Mouse (Mus musculus) gastrocnemius, adult 18-20 months (tissue): ENCODE data around the gene Cldnd2. TPM values are rescaled to one million over a fixed set of nuclear protein-coding genes. Genes with fewer than 3 reads are reported as not detected.

Experiments used
- microRNA-seq: library from miRNA; unstranded; fragments of <30 nt; microRNA quantifications from one replicate; pipeline ENCODE4 v1.2.0, GENCODE M21; 2021
- total RNA-seq, 2 experiments: library from RNA; stranded (reverse); gene quantifications; 2 replicates each; pipeline ENCODE4 v1.2.3; 2021

Gene Cldnd2
- total RNA-seq, 2 experiments from 2014 or later: not detected

Small RNA genes lying within 50 kb of the gene (microRNA-seq; reads per million reads assigned to microRNA genes)
- not detected for gene Mir7051

Other genes starting within 250 kb of the Cldnd2 start
- gene Zfp715, start 127.5 kb upstream of the Cldnd2 start, total RNA-seq: 1 to 10 TPM; 6.9 to 7.6 TPM
- not detected for gene Siglecf, start 89.4 kb upstream of the Cldnd2 start, total RNA-seq
- gene Siglecg, start 32.6 kb upstream of the Cldnd2 start, total RNA-seq: not detected
- not detected for gene Lim2, start 13.1 kb upstream of the Cldnd2 start, total RNA-seq
- not detected for gene Nkg7, start 3.7 kb upstream of the Cldnd2 start, total RNA-seq
- gene Etfb, start 3.3 kb downstream of the Cldnd2 start, total RNA-seq: 100 to 1,000 TPM; 282 to 331 TPM
- under 1 TPM; 0.28 to 0.84 TPM for gene Gm45233, start 3.3 kb downstream of the Cldnd2 start, total RNA-seq
- gene Vsig10l, start 22.4 kb downstream of the Cldnd2 start, total RNA-seq: under 1 TPM; 0.85 to 0.87 TPM
- gene Iglon5, start 49.3 kb downstream of the Cldnd2 start, total RNA-seq: under 1 TPM; 0.19 to 0.39 TPM
- gene 4931406B18Rik, start 65.2 kb downstream of the Cldnd2 start, total RNA-seq: not detected
- 1 to 10 TPM in 1 of 2 experiments, under 1 TPM in 1; 1.00 to 1.2 TPM for gene Cd33, start 103.6 kb downstream of the Cldnd2 start, total RNA-seq
- under 1 TPM; 0.55 to 0.59 TPM for gene Zfp658, start 121.5 kb downstream of the Cldnd2 start, total RNA-seq
- gene Zfp719, start 138.8 kb downstream of the Cldnd2 start, total RNA-seq: 1 to 10 TPM; 3.4 to 3.9 TPM
- not detected for gene Zfp819, start 166.4 kb downstream of the Cldnd2 start, total RNA-seq
- gene Ceacam18, start 193.9 kb downstream of the Cldnd2 start, total RNA-seq: not detected
- gene Siglece, start 219.4 kb downstream of the Cldnd2 start, total RNA-seq: under 1 TPM; 0.16 to 0.40 TPM
- gene Ctu1, start 231.2 kb downstream of the Cldnd2 start, total RNA-seq: 1 to 10 TPM; 1.7 to 2.0 TPM
- not detected for gene Klk14, start 249.6 kb downstream of the Cldnd2 start, total RNA-seq